In the genomic region with DNA sequence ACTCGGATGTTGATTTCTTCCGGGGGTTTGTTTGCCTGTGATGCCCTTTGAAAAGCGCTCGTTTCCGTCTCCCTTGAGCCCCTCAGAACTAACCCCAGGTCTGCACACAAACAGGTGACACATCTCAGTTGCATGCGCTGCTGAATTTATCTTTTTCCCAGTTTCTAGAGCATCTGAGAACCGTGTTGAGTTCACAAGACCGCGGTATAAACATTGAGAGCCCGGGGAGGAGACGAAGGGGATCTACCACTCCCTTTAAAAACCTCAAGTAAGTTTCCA, we compare ENCODE assay signal across 8 mouse cellular contexts. TPM values are rescaled to one million over a fixed set of nuclear protein-coding genes. Genes with fewer than 3 reads are reported as not detected.
A peak's percentile ranks its signal among the peaks of the same experiment; 100 is the strongest.
DNase-seq lines count a peak whose midpoint lies in the region; ATAC-seq and TF ChIP-seq lines count a peak whose summit lies in the region.

No protein-coding gene starts in this region.

- peak; percentile 6; the same call in 1 of the 2 replicates for ATAC-seq in common myeloid progenitor, adult 5-6 weeks (replicated peaks; ENCODE audit: low read depth, poor library complexity, severe bottlenecking)
- ATAC-seq in hindbrain, embryonic 15.5 days (ENCODE audit: low FRiP score, low read depth): no peak
- ATAC-seq in midbrain, embryonic 14.5 days (ENCODE audit: low FRiP score, low TSS enrichment): no peak; the same call in 1 of the 2 replicates

- H3K4me1 ChIP-seq in hindbrain, embryonic 15.5 days (replicated peaks): peaks cover 12% of the 10 kb centered on the region
- peaks cover 4% of the 10 kb centered on the region; the same call in 1 of the 2 replicates for H3K4me1 ChIP-seq in midbrain, embryonic 14.5 days (ENCODE audit: control insufficient read depth, insufficient read depth, low read length)

- DNase-seq in layer of hippocampus, adult 2 months (ENCODE audit: low spot score in 2 of 2): no peak
- DNase-seq in layer of hippocampus, adult 9-10 months (ENCODE audit: low spot score): no peak
- DNase-seq in midbrain, embryonic 14.5 days: no peak
- no peak for DNase-seq in urinary bladder, postnatal 25 days (ENCODE audit: low spot score)
- DNase-seq in spleen, postnatal 14 days (ENCODE audit: low spot score in 2 of 2): no peak
- no peak for DNase-seq in left cerebral cortex, adult 9 months (ENCODE audit: low spot score in 2 of 2)

- peaks cover 24% of the 10 kb centered on the region for H3K36me3 ChIP-seq in hindbrain, embryonic 15.5 days
- H3K36me3 ChIP-seq in midbrain, embryonic 14.5 days (ENCODE audit: control insufficient read depth, insufficient read depth, low read length): peaks cover 28% of the 10 kb centered on the region

- H3K9ac ChIP-seq in hindbrain, embryonic 15.5 days: peak overlapping the region; percentile 96
- H3K9ac ChIP-seq in midbrain, embryonic 14.5 days (replicated peaks; ENCODE audit: low read length): peak overlapping the region; percentile 90

- peak overlapping the region; percentile 75 for H3K4me2 ChIP-seq in hindbrain, embryonic 15.5 days
- H3K4me2 ChIP-seq in midbrain, embryonic 14.5 days (ENCODE audit: low read length): peak overlapping the region; percentile 75

- H3K27ac ChIP-seq in layer of hippocampus, adult 2 months: peak overlapping the region; percentile 98
- H3K27ac ChIP-seq in hindbrain, embryonic 15.5 days (replicated peaks): peak overlapping the region; percentile 90
- H3K27ac ChIP-seq in midbrain, embryonic 14.5 days (replicated peaks; ENCODE audit: low read depth, low read length): peak overlapping the region; percentile 83

- TF ChIP-seq CTCF in layer of hippocampus, adult 2 months (conservative IDR thresholded peaks at IDR 0.05): no peak

- no peaks in the 10 kb centered on the region for H3K9me3 ChIP-seq in hindbrain, embryonic 15.5 days
- no peaks in the 10 kb centered on the region for H3K9me3 ChIP-seq in midbrain, embryonic 14.5 days (ENCODE audit: control insufficient read depth, low read length)

- H3K27me3 ChIP-seq in hindbrain, embryonic 15.5 days: no peaks in the 10 kb centered on the region
- H3K27me3 ChIP-seq in midbrain, embryonic 14.5 days (ENCODE audit: control insufficient read depth, insufficient read depth, low read length): no peaks in the 10 kb centered on the region

- WGBS in hindbrain, embryonic 15.5 days: under 1% methylated on average over 11 of the region's 11 CpGs
- WGBS in midbrain, embryonic 14.5 days: 1% methylated on average over 11 of the region's 11 CpGs

- peak overlapping the region; percentile 90 for H3K4me3 ChIP-seq in layer of hippocampus, adult 2 months
- peak overlapping the region; percentile 98 for H3K4me3 ChIP-seq in hindbrain, embryonic 15.5 days
- H3K4me3 ChIP-seq in midbrain, embryonic 14.5 days (replicated peaks; ENCODE audit: low read depth, low read length): peak overlapping the region; percentile 98

RNA-seq across cellular contexts. Expression of a gene that starts 0.5 kb away (rescaled TPM):
- 100 to 1,000 TPM; 188 to 208 TPM for total RNA-seq in layer of hippocampus, adult 2 months (2021)
- 25.3 and 35.9 TPM in 2 replicates for total RNA-seq in common myeloid progenitor, adult 5-6 weeks (2017)
- 30.4 and 37.1 TPM in 2 replicates for polyA plus RNA-seq in hindbrain, embryonic 15.5 days (2015; fragmentation: Nextera tagmentation; extraction: Ambion mirVana)
- polyA plus RNA-seq in midbrain, embryonic 14.5 days (2014; fragmentation: Nextera tagmentation; extraction: Ambion mirVana): 43.3 and 46.6 TPM in 2 replicates
